Mouse (Mus musculus) neural tube, embryonic 11.5 days (tissue): ENCODE measurements around the gene Cbx5. TPM values are rescaled to one million over a fixed set of nuclear protein-coding genes. Genes with fewer than 3 reads are reported as not detected.

ENCODE experiments used
- ATAC-seq: fragments of 200-750 bp; cut with Nextera tagmentation; 2 replicates; pipeline ENCODE4 v1.8.0; 2017; ENCODE audit warnings: moderate number of reproducible peaks, mild to moderate bottlenecking, moderate TSS enrichment, moderate library complexity; ENCODE audit not compliant: insufficient read depth, low FRiP score, low TSS enrichment
- DNase-seq: peaks from one replicate; pipeline ENCODE4 v3.0.0-alpha.2; 2015; ENCODE audit warnings: low spot score
- H3K27ac ChIP-seq: fragments of 300-500 bp; sonication (generic); 2 replicates; pipeline ENCODE4 v1.5.1; 2014; ENCODE audit warnings: low read depth, mild to moderate bottlenecking, low read length
- H3K27me3 ChIP-seq: fragments of 300-500 bp; sonication (generic); 2 replicates; pipeline ENCODE4 v1.6.1; 2014; ENCODE audit warnings: mild to moderate bottlenecking, low read length, mixed read lengths; ENCODE audit not compliant: control insufficient read depth, insufficient read depth
- H3K36me3 ChIP-seq: fragments of 300-500 bp; sonication (generic); 2 replicates; pipeline ENCODE4 v1.6.1; 2014; ENCODE audit warnings: mild to moderate bottlenecking, low read length, moderate library complexity, mixed read lengths; ENCODE audit not compliant: control insufficient read depth, insufficient read depth
- H3K4me1 ChIP-seq: fragments of 300-500 bp; sonication (generic); 2 replicates; pipeline ENCODE4 v1.6.1; 2014; ENCODE audit warnings: low read length, mixed read lengths; ENCODE audit not compliant: control insufficient read depth, insufficient read depth
- H3K4me2 ChIP-seq: fragments of 300-500 bp; sonication (generic); 2 replicates; pipeline ENCODE4 v1.6.1; 2014; ENCODE audit warnings: low read depth, mild to moderate bottlenecking, moderate library complexity
- H3K4me3 ChIP-seq: fragments of 300-500 bp; sonication (generic); 2 replicates; pipeline ENCODE4 v1.5.1; 2014; ENCODE audit warnings: low read depth, low read length
- H3K9ac ChIP-seq: fragments of 300-500 bp; sonication (generic); 2 replicates; pipeline ENCODE4 v1.6.1; 2014; ENCODE audit warnings: mild to moderate bottlenecking, low read length
- H3K9me3 ChIP-seq: fragments of 300-500 bp; sonication (generic); 2 replicates; pipeline ENCODE4 v1.6.1; 2016; ENCODE audit warnings: low read length; ENCODE audit not compliant: control insufficient read depth
- WGBS: fragments of 180-500 bp; shearing (Covaris S2); extraction: QIAGEN DNeasy Blood & Tissue Kit; methylation state at CpG from one replicate; pipeline ENCODE4 v1.1.7; 2014; 5-methylcytosine and 5-hydroxymethylcytosine counted together
- polyA plus RNA-seq: library from polyadenylated mRNA; unstranded; fragments of >200 nt; fragmentation: Nextera tagmentation; extraction: Ambion mirVana; gene quantifications from 2 replicates; pipeline ENCODE4 v1.2.1, GENCODE M21; 2014

The Cbx5 gene
- polyA plus RNA-seq, 1 experiment from 2014 or later, result 189 TPM

DNA sequence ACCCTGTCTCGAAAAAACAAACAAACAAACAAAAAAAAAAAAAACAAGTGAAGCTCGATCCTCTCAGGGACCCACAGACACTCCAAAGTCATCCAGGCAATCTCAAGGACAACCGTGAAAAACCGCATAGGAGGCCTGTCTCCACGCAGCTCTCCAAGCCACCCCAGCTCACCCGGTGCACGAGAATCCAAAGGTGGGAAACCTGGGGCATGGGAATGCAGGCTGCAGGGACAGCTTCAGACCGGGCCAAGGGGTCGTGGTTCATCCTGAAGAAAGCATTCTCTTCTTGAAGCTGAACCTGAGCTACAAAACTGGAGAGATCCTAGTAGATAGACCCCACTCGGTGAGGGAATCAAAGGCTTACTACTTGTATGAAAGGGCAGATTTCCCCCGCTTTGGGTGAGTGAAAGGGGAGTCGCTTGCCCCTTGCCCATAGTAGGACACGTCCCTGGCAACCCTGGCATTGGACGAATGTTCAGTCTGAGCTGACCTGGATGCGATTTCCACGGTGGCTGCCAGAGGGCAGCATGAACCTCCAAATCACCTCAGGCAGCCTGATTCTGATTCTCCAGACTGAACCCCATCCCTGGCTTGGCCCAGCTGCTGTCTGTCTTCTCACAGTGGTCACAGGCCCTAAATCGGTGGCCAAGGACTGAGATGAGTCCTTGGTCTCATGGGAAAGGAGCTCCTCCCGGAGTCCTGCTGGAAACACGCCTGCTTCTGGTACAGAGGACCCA is 54.0 kb downstream of the Cbx5 start:
- no peak overlapping the region for H3K27ac ChIP-seq
- no peaks in the 10 kb centered on the region for H3K27me3 ChIP-seq
- no peak for ATAC-seq
- no peaks in the 10 kb centered on the region for H3K9me3 ChIP-seq
- 55% methylated on average over 19 of the region's 19 CpGs for WGBS
- no peaks in the 10 kb centered on the region for H3K36me3 ChIP-seq
- peaks cover 10% of the 10 kb centered on the region for H3K4me1 ChIP-seq
- H3K9ac ChIP-seq, result no peak overlapping the region
- no peak overlapping the region for H3K4me2 ChIP-seq
- DNase-seq, result peak; percentile 69
- no peak overlapping the region for H3K4me3 ChIP-seq

- peaks cover 10% of the 10 kb centered on the region for H3K4me1 ChIP-seq
Measured at GRCm38 (mm10) chr15:103183651-103184610, 55.7 kb downstream of the Cbx5 start.

GRCm38 (mm10) chr15:103183135-103183534 is 56.5 kb downstream of the Cbx5 start:
- peak overlapping the region; percentile 35 for H3K4me2 ChIP-seq

More at GRCm38 (mm10) chr15:103183651-103184610, 55.7 kb downstream of the Cbx5 start:
- Histone ChIP-seq H3K4me2 (peak overlapping the region; percentile 35), H3K27me3 (no peaks in the 10 kb centered on the region), H3K9me3 (no peaks in the 10 kb centered on the region), H3K9ac (0 out of 2 replicates have a peak overlapping the region, but pooled peaks have one; percentile 10), H3K36me3 (no peaks in the 10 kb centered on the region), H3K27ac (no peak overlapping the region), H3K4me3 (no peak overlapping the region)
- ATAC-seq (peak; percentile 40; the same call in 1 of the 2 replicates), DNase-seq (peak; percentile 53)
- 10% methylated on average over 25 of the region's 25 CpGs for WGBS

DNA sequence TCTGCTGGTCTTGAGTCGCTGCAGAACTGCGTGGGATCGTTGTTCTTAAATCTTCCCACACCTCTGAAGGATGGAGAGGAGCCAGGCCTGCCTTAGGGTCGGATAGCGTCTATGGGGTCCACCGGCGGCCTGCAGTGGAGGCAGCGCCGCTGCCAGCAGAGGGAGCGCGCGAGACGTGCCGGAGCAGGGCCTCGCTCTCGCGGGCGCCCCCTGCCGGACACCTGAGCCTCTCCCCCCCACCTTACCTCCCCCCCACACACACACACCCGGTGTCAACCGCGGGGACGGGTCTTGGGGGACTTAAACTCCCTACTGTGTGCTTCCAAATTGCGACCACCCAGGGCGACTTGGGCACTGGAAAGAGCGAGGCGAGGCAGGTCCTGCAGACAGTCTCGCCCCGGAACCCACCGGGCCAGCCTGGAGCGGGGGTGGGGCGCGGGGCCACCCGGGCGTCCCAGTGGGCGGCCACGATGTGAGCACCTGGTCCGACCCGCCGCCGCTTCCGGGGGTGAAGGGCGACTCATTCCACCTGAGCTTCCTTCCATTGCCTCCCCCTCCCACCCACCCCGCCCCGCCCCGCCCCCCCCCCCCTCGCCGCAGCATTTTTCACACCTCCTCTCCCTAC is 57.3 kb downstream of the Cbx5 start:
- no peaks in the 10 kb centered on the region for H3K27me3 ChIP-seq
- H3K4me2 ChIP-seq, result peak overlapping the region; percentile 40
- H3K27ac ChIP-seq, result no peak overlapping the region
- DNase-seq, result peak; percentile 89
- H3K9me3 ChIP-seq, result no peaks in the 10 kb centered on the region
- no peaks in the 10 kb centered on the region for H3K36me3 ChIP-seq
- peaks cover 17% of the 10 kb centered on the region for H3K4me1 ChIP-seq
- H3K4me3 ChIP-seq, result peak overlapping the region; percentile 28
- ATAC-seq, result 0 out of 2 replicates have a peak, but pooled peaks have one; percentile 5
- H3K9ac ChIP-seq, result 0 out of 2 replicates have a peak overlapping the region, but pooled peaks have one; percentile 4
- WGBS, result under 1% methylated on average over 39 of the region's 48 CpGs

More at GRCm38 (mm10) chr15:103183135-103183534, 56.5 kb downstream of the Cbx5 start:
- H3K4me1 ChIP-seq, result peaks cover 10% of the 10 kb centered on the region
- no peak overlapping the region for H3K4me3 ChIP-seq
- no peaks in the 10 kb centered on the region for H3K36me3 ChIP-seq
- WGBS, result under 1% methylated on average over 21 of the region's 21 CpGs
- no peaks in the 10 kb centered on the region for H3K27me3 ChIP-seq
- DNase-seq, result peak; percentile 89
- 0 out of 2 replicates have a peak overlapping the region, but pooled peaks have one; percentile 12 for H3K9ac ChIP-seq
- no peaks in the 10 kb centered on the region for H3K9me3 ChIP-seq
- H3K27ac ChIP-seq, result no peak overlapping the region
- ATAC-seq, result peak; percentile 40; the same call in 1 of the 2 replicates

DNA sequence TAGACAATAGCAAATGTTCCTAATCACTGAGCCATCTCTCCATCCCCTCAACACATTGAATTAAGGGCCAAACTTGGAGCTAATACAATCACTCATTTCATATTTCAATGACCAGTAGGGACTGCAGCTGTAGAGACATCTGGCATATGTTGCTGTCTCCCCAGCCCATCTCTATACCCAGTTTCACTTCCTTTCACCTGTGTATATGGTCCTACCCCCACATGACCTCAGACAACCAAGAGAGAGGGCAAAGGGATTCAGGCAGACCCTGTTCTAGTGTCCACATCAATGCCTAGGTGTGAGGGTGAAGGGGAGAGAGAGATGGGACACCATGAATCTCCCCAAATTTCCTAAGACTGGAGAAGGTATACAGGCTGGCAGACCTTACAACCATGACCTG is 59.2 kb downstream of the Cbx5 start:
- Histone ChIP-seq H3K9me3 (no peaks in the 10 kb centered on the region), H3K4me1 (peaks cover 22% of the 10 kb centered on the region), H3K36me3 (no peaks in the 10 kb centered on the region), H3K9ac (no peak overlapping the region), H3K4me3 (no peak overlapping the region), H3K27me3 (no peaks in the 10 kb centered on the region), H3K4me2 (no peak overlapping the region), H3K27ac (no peak overlapping the region)
- ATAC-seq (no peak), DNase-seq (no peak)

DNA sequence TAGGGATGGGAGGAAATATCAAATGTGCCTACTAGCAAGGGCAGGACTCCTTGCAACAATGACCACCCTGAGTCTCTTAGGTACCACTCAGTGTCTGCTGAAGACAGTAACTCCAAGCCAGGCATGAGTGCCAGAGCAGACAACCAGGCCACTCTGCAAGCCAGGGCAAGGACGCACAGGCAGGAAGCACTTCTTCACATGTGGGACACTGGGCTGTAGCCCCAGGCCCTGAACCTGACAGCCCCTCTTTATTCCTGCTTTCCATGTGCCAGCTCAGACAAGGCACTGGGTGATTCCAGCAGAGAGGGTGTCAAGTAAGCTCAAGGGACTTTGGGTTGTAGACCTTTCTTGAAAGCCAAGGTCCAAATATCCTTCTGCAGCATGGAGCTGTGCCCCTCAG is 60.8 kb downstream of the Cbx5 start:
- Histone ChIP-seq H3K27me3 (0 out of 2 replicates have a peak, but pooled peaks cover 3% of the 10 kb centered on the region), H3K4me1 (peaks cover 22% of the 10 kb centered on the region), H3K4me3 (no peak overlapping the region), H3K36me3 (no peaks in the 10 kb centered on the region), H3K4me2 (no peak overlapping the region), H3K9ac (no peak overlapping the region), H3K9me3 (no peaks in the 10 kb centered on the region), H3K27ac (no peak overlapping the region)
- WGBS, result 60% methylated on average over 1 of the region's 1 CpGs
- DNase-seq, result no peak
- ATAC-seq, result no peak

GRCm38 (mm10) chr15:103178137-103178536 is 61.5 kb downstream of the Cbx5 start:
- no peak overlapping the region for H3K9ac ChIP-seq
- H3K27me3 ChIP-seq, result 0 out of 2 replicates have a peak, but pooled peaks cover 3% of the 10 kb centered on the region
- H3K4me1 ChIP-seq, result peaks cover 22% of the 10 kb centered on the region
- peak overlapping the region; percentile 22 for H3K4me2 ChIP-seq
- WGBS, result 7% methylated on average over 12 of the region's 12 CpGs
- no peaks in the 10 kb centered on the region for H3K36me3 ChIP-seq
- peak; percentile 73 for DNase-seq
- ATAC-seq, result no peak
- H3K9me3 ChIP-seq, result no peaks in the 10 kb centered on the region
- H3K4me3 ChIP-seq, result no peak overlapping the region
- H3K27ac ChIP-seq, result no peak overlapping the region

GRCm38 (mm10) chr15:103177611-103178041 is 62.0 kb downstream of the Cbx5 start:
- Histone ChIP-seq H3K9ac (peak overlapping the region; percentile 7; the same call in 1 of the 2 replicates), H3K9me3 (no peaks in the 10 kb centered on the region), H3K36me3 (no peaks in the 10 kb centered on the region), H3K4me3 (peak overlapping the region; percentile 6; the same call in 1 of the 2 replicates), H3K27ac (peak overlapping the region; percentile 66), H3K27me3 (0 out of 2 replicates have a peak, but pooled peaks cover 3% of the 10 kb centered on the region), H3K4me2 (peak overlapping the region; percentile 22), H3K4me1 (peaks cover 24% of the 10 kb centered on the region)
- DNase-seq, result no peak
- WGBS, result 2% methylated on average over 11 of the region's 12 CpGs
- ATAC-seq, result peak; percentile 33; the same call in 1 of the 2 replicates
